Mouse (Mus musculus): Measurements from ENCODE around the gene Usp45.
"Not testable (repeated sequence)": the region's sequence is repeated elsewhere in the genome, so short reads cannot be mapped to it uniquely, and the experiment has no call there.

The Usp45 gene

DNA sequence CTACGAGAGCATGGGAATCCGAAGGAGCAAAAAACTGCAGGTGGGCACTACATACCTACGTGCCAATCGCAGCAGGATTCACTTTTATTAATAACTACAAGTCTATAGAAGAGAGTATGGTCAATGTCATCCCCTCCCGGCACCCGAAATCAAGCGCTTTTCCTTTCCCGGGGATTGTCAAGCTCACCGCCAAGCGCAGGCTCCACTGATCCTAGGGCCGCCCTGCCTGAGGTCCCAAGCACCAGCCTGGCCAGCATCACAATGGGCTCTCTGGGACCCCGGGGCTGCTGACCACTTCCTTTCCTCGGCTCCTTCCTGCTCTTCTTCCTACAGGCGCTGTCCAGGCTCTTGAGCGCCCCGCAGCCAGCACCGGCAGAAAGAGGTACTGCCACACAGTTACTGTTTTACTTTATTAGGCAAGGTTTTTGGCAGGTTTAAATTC, at the start of gene Usp45, which contains the start of gene Tstd3:
TSS of gene Usp45 (plus strand) at position 294 of the 442 bp plus-strand sequence.
TSS of gene Tstd3 (minus strand) at position 350 of the 442 bp plus-strand sequence.
- peak; percentile 59 for DNase-seq (ENCODE audit: low spot score)

DNA sequence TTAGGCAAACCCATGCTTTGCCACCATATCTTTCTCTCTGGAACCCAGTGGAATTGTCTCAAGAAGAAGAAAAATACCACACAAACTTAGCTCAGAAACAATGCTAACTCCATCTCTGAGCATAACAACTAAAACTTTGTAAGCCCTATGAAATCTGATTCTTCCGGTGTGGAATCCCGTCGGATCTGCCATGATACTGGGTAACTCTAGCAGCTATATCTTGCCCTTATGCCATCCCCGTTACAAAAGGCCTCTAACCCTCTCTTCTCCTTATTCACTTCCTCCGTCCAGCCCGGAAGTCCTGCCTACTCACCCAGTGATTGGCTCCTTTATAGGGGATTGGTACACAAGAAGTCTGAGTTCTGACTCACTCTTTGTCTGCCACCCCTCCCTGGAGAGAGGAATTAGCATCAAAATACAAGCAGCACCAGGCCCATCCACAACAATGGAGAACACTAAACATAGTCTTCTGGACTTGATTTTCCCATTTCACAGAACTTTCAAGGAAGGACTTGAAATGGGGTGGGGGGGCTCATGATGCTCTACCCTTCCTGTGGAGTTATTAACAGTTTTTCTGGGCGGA, 44.1 kb upstream of the Usp45 start:
- no peak for DNase-seq (ENCODE audit: low spot score)

DNA sequence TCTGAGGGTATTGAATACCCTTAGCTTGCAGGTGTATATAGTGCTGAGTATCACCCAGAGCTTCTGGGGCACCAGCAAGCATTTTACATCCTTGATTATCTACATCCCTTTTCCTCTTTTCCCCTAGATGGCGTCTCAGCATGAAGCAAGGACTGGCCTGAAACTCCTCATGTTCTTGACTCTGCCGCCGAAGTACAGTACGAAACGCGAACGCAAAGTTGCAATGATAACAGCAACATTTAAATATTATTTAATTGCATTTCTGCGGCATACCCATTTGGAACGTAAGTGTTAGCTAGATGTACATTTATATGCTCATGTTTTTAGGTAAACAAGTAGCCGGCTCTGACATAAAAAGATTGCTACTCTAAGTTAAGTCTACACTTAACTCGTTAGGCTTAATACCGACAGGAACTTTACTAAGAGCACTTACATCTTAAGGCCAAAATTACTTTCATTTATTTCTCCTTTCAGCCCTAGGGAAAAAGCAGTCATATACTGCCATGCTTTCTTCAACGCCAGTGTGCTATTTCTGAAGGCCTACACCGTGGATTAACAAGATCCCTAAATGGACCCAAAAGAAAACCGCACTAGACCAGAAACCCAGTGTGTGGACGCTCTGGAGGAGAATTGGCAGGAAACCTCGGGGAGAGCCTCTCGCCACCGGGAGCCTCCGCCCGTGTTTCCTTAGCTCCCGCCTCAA, 39.9 kb upstream of the Usp45 start:
- peak; percentile 8 for DNase-seq (ENCODE audit: low spot score)

DNA sequence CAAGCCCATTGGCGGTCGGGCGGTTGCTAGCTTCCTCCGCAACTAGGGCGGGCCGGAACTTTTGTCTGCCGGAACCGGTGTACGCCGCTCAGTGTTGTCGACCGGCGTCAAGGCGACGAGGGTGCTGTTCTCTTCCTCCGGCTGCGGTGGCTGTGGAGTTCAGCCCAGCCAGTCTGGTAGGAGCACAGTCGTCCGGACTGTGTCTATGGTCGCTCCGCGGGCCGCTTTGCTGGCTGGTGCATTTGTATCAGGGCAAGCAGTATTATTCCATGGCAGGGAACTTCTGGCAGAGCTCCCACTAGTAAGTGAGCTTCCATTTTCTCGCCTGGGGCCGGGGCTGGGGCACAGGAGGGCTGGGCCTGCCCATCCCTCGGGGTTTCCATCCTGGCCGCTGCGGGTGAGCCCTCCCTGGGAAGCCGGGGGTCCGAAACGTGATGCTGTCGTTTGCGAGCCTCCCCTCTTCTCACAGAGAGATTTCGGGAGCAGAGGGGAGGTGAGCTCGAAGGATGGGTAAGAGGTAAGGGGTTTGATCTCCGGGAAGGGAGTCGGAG, 39.3 kb upstream of the Usp45 start, which contains the start of gene Ccnc:
TSS of gene Ccnc (plus strand) at position 87 of the 551 bp plus-strand sequence.
- peak; percentile 90 for DNase-seq (ENCODE audit: low spot score)

DNA sequence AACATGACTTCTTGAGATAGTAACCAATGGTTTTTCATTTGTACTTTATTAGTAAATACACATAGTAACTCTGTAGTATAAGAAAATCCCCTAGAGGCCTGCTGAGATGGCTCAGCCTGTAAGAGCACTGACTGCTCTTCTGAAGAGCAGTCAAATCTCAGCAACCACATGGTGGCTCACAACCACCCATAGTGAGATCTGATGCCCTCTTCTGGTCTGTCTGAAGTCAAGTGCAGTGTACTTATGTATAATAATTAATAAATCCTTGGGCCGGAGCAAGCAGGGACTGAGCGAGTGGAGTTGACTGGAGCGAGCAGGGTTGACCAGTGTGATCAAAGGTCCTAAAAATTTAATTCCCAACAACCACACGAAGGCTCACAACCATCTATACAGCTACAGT, 27.8 kb upstream of the Usp45 start:
- DNase-seq (ENCODE audit: low spot score): no peak

DNA sequence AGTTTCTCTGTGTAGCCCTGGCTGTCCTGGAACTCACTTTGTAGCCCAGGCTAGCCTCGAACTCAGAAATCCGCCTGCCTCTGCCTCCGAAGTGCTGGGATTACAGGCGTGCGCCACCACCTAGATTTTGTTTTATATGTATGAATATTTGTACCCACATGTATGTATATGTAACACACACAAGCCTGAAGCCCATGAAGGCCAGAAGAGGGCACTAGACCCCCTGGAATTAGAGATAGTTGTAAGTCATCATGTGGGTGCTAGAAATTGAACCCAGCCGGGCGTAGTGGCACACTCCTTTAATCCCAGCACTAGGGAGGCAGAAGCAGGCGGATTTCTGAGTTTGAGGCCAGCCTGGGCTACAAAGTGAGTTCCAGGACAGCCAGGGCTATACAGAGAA, 22.8 kb upstream of the Usp45 start:
- DNase-seq (ENCODE audit: low spot score): not testable (repeated sequence)

DNA sequence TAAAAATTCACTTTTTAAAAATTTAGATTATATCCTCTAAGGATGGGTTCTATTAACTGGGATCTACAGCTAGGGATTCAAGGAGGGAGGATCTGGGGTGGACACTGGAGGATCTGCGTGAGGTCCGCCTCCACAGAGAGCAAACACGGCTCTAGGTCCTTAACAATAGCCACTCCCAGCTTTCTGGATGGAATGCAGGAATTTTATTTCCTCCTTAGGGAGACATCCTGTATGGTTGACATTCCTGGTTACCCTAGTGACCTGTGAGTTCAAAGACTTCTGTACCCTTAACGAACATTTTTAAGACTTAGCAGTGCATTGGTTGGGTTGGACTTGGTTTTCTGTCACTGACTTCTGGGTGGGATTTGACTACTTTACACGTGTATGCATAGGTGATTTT, 21.2 kb upstream of the Usp45 start:
- no peak for DNase-seq (ENCODE audit: low spot score)

DNA sequence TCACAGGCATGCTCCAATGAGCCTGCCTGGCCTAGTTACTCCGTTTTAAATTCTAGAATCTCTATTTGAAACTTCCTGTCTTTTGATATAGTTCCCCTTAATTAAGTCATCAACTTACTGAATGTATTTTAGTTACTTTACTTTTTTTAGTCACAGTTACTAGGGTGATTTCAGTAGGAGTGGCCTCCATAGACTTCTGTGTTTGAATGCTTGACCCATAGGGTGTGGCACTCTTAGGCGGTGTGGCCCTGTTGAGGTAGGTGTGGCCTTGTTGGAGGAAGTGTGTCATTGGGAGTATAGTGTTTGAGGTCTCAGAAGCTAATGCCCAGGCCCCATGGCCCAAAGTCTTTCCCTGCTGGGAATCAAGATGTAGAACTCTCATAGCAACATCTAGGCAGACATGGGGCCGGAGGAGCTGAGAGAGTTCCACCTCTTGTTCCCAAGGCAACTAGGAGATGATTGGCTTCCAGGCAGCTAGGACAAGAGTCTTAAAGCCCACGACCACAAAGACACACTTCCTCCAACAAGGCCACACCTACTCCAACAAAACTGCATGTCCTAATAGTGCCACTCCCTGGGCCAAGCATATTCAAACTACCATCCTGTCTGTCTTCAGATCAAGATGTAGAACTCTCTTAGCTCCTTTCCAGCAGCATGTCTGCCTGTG, 11.7 kb upstream of the Usp45 start:
- no peak for DNase-seq (ENCODE audit: low spot score)

DNA sequence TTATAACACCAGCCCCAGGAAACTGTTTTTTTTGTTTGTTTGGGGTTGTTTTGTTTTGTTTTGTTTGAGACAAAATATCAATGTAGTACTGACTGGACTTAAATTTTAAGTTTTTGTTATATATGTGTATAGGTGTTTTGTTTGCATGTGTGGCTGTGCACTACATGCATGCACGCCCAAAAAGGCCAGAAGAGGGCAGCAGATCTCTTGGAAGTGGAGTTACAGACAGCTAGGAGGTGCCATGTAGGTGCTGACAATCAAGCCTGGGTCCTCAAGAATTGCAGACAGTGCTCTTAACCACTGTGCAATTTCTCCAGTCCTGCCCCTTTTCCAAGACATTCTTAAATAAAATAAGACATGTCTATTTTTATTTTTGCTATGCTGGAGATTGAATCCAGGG, 8.1 kb upstream of the Usp45 start:
- DNase-seq (ENCODE audit: low spot score): no peak

DNA sequence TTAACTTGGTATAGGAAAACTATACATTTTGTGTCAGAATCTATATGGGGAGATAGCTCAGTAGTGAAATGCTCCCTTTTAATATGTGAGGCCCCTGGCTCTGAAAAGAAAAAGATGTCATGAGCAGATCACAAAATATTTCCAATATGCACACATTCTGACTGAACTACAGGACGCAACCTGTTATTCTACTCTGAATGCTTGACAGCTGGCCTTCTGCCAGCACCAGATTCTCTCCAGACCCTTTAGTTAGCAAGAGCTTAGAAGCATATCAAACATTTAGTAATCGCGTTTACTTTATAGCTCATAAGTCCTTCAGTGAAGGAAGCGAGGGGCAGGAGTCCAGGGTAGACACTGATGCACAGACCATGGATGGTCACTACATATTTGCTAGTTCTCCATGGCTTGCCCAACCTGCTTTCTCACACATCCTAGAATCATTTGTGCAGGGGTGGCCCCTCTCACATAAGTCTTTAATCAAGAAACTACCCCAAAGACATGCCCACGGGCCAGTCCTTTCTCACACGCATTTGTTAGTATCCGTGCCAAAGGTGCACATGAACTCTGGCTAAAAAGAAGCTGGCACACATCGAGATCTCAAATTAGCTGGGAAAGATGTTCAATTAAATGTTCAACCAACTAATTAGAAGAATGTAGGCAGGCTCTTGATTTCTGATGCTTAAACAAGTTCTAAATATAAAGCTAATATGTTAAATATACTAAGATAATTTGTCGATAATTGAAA, 5.4 kb upstream of the Usp45 start:
- no peak for DNase-seq (ENCODE audit: low spot score)

DNA sequence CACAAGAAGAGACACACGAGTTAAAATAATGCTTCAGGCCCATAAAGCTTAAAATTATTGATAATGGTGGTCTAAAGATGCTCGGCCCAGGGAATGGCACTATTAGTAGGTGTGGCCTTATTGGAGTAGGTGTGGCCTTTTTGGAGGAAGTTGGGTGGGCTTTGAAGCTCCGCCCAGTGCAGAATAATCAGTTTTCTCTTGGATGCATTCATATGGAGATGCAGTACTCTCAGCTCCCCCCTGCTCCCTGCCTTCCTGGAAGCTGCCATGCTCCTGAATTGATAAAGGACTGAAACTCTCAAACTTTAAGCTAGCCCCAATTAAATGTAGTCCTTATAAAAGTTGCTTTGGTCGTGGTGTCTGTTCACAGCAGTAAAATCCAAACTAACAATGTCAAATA, 3.1 kb upstream of the Usp45 start:
- no peak for DNase-seq (ENCODE audit: low spot score)

DNA sequence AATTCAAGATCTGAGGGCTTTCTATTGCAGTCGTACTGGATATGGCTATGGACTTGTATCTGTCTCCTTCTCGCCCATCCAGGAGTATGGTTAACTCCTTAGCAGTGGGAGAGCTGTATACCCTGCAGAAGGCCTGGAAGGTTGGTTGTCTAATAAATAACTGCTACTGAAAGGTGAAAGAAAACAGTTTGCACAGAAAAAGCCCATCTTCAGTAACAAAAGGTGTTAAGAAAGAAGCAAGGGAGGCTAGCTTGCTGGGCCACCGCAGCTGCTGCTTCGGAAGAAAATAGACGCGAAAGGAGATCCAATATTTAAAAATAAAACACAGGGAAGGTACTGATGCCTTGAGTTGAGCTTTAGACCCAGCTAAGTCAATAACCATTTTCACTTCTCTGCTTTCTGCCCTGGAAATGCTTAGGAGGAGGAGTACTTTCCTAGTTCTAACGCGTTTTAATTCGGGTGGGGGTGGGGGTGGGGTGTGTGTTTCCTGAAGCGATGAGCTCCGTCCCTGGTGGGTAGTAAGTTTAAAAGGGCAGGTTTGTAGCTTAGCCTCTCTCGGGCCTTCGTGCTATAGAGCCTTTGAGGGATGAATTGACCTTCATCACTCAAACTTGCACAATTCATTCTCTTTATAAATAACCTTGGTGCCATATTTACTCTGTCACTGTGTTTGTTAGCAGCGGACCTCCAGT, 639 bp upstream of the Usp45 start:
- DNase-seq (ENCODE audit: low spot score): no peak

DNA sequence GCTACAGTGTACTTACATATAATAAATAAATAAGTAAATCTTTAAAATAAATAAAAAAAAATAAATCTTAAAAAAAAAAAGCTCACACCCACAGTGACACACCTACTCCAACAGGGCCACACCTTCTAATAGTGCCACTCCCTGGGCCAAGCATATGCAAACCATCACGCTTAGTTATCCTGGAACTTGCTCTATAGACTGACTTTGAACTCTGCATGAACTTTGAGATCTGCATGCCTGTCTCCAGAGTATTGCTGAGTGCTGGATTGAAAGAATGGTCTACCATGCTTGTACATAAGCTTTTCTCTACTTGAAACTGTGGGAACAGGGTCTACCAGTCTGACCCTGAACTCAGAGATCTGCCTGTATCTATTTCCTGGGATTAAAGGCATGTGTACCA, 4.1 kb downstream of the Usp45 start:
- DNase-seq (ENCODE audit: low spot score): no peak

DNA sequence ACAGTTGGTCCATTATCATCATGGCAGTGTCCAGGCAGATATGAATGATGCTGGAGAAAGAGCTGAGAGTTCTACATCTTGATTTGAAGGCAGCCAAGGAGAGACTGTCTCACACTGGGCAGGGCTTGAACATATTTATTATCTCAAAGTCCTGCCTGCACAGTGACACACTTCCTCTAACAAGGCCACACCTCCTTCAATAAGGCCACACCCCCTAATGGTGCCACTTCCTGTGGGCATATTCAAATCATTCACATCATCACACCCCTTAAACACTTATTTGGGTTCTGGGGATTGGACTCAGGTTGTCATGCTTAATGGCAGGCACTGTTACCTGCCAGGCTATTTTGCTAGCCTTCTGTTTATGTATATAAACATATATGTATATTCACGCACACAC, 5.3 kb downstream of the Usp45 start:
- DNase-seq (ENCODE audit: low spot score): no peak

DNA sequence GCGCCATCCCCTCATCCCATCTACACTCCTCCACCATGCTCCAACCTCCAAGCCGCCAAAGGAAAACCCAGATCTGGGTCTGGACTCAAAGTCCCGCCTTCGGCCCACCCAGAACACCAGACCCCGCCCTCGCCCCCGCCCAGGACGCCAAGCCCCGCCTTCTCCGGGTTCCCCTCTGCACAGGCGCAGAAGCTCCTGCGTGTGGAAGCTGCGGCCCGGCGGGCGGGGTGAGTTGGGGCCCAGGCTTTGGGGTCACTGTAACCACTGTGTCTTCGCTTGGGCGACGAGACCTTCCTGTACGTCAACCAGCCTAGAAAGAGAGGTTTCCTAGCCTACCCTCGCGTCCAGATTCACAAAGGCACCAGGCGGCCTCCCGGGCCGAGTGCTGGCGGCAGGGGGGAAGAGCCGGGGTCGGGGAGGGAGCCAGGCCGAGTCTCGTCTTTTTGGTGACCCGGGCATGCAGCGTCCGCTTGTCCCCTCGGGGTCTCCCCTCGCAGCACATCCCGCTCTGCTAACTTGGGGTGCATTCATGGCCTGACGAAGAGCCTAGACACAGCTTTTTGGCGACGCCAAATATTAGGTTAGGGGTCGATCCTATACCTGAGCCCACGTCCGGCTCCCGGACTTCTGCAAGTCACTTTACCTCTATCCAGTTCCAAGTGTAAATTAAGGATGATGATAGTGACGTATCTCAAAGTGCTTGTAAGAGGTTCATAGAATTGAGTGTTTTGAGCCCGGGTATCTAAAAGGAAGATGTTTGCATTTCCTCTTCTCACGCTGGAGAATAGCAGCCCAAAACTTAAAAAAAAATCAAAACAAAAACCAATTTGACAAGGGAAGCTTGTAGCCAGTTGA, 9.4 kb downstream of the Usp45 start:
- peak; percentile 91 for DNase-seq (ENCODE audit: low spot score)

DNA sequence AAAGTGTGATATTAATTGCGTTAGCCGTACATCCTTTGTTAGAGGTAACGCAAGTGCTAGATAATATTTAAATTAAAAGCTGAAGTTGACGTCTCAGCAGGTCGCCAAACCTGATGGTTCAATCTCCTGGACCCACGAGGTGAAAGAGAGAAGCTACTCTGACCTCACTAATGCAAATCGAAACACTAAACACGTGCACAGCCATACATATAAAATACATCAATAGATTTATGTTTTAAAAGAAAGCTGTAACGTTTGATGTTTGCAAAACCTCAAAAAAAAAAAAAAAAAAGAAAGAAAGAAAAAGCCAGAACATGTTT, 9.9 kb downstream of the Usp45 start:
- no peak for DNase-seq (ENCODE audit: low spot score)

DNA sequence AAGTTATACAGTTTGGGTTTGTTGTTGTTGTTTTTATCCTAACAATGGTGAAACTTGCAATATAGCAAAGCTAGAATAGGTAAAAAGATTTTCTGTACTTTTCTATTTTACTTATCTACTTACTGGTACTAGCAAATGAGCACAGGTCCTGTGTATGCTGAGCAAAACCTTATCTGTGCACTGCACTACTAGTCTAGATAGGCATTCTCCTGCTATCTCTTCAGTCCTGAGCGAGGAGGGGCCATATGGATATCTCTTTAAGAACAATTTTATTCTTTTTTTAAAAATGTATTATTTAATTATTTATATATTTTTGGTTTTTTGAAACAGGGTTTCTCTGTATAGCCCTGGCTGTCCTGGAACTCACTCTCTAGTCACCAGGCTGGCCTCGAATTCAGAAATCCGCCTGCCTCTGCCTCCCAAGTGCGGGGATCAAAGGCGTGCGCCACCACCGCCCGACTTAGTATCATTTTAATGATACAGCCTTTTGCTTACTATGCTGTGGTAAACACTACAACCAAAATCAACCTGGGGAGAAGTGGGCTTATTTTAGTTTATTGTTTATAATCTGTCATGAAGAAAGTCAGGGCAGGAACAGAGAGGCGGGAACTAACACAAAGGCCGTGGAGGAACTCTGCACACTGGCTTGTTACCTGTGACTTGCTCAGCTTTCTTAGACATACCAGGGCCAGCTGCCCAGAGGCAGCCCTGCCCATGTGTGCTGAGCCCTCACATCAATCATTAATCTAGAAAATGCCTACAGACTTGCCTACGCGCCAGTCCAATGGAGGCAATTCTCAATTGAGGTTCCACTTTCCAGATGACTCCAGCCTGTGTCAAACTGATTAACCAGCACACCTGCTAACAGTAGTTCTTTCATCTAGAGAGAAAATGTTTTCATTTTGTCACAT, 14.1 kb downstream of the Usp45 start:
- no peak for DNase-seq (ENCODE audit: low spot score)

DNA sequence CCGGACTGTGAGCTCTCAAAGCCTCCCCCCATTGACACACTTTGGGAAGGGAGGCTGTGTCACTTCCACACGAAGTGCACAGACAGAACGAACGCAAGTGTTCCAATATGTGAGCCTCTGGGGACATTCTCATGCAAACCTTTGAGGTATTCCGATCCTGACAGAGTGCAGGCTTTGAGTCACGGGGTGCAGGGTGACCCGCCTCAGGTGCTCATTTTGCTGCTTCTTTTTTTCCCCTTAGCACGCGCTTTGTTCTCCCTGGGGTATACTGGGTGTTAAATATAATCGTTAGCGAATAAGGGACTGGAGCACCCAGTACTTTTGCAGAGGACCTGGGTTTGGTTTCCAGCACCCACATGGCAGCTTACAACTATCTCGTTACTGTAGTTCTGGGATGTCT, 19.3 kb downstream of the Usp45 start:
- no peak for DNase-seq (ENCODE audit: low spot score)

DNA sequence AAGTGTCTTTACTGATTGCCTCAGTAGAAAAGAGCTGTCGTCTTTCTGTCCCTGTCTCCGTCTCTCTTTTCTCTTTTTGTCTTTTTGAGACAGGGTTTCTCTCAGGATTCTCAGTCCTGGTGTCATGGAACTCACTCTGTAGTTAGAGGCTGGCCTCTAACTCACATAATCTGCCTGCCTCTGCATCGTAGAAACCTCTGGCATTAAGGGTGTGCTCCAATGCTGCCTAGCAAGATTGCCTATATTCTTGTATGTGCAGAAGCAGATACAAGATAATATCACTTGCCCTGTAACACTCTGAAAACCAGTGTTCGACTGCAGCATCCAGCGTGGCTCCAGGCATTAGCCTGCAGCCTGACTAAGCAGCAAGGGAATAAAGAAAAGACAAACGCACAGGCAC, 21.9 kb downstream of the Usp45 start:
- DNase-seq (ENCODE audit: low spot score): no peak

DNA sequence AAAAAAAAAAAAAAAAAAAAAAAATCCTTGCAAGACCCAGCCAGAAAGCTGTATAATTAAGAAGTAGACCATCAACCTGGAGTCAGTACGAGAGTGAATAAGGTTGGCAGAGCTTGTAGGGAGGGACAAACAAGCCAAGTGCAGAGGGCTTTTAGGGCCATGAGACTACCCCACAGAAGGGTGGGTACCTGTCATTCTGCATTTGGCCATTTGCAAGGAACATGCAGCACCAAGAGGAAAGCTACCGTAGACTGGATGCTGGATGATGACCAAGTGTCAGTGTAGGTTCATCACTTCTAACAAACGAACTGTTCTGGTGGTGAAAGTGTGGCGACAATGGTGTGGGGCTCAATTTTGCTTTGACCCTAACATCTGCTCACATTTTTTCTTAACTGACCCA, 22.9 kb downstream of the Usp45 start:
- DNase-seq (ENCODE audit: low spot score): no peak

Data from urinary bladder, postnatal 25 days (tissue).